Mouse (Mus musculus) gastrocnemius, adult 8-10 months (tissue): Measurements from ENCODE around the gene Ipo4. TPM values are rescaled to one million over a fixed set of nuclear protein-coding genes. Genes with fewer than 3 reads are reported as not detected.

Experiments used
- DNase-seq, 2 experiments: peaks; one replicate each; pipeline ENCODE4 v3.0.0; 2022; ENCODE audit warnings: low spot score in 2 of 2
- total RNA-seq, 4 experiments: library from RNA; stranded (reverse); gene quantifications; 2 replicates each; pipeline ENCODE4 v1.2.4; 2022

Gene Ipo4
- total RNA-seq, 4 experiments from 2014 or later = 80.2 to 99.8 (median 88.9) TPM

DNA sequence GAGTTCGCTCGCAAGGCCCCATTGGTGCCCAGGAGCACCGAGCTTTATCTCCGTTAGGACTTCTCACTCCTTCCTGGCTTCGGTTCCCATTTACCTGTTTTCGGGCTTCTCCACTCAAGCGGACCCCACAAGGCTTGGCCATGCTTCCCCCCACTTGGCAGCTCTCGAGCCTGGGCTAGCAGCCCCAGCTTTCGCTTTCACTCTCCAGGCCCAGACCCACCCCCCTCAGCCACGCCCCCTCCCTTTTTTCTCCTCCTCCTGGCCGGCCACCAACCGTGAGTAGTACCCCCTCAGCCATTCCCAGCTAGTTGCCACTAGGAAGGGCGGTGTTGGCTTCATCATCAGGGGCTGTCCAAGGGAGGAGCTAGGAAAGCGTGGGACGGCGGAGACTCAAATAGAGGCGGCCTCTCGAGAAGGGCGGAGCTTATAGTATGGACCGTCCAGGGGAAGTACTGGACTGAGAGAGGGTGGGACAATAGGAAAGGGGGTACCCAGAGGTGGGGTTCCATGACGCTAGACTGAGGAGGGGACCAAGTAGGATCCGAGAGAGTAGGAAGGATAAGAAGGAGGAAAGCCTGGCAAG is 44.9 kb downstream of the Ipo4 start, which contains the start of gene Psme2:
TSS of gene Psme2 (minus strand) at position 366 of the 583 bp plus-strand sequence.
- DNase-seq = peak; percentile 89 to 94

DNA sequence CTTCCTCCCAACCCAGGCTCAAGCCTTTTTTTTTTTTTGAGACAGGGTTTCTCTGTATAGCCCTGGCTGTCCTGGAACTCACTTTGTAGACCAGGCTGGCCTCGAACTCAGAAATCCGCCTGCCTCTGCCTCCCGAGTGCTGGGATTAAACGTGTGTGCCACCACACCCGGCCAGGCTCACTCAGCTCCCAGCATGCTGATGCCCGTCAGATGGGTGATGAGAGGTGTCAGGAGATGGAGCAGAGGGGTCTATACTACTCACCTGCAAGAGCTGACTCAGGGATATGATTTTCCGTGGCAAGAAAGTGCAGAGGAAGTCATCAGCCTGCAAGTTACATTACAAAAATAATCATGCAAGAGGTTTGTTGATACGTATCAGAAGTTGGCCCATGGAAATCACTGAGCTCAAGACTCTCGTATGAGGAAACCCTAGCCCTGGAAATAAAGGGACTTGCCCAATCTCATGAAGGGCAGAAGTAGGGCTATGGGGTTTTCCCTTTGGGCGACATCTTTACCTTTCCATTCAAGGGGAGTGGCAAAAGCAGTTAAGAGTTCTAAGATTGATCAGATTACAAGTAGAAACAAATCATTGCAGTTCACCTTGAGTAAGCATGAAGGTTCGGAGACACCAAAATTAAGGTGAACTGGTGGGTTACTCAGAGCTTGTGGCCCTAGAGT is 45.8 kb downstream of the Ipo4 start:
- DNase-seq = no peak

DNA sequence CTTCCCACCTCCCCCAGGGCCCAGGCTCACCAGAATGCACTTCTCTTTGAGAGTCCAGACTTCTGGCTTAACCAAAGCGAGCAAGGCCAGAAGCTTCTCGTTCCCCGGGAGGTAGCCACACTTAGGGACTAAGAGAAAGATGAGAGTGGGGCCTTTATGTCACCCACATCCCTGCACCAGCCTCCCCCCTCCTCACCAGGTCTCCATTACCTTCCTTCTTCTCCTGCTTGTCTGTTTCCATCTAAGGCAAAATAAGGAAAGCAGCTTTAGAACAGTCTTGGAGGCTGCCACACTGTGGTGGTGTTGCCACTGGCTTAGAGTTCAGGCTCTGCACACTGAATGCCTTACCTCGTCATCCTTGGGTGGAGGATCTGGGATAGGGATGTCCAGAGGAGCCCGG is 46.5 kb downstream of the Ipo4 start:
- no peak for DNase-seq

DNA sequence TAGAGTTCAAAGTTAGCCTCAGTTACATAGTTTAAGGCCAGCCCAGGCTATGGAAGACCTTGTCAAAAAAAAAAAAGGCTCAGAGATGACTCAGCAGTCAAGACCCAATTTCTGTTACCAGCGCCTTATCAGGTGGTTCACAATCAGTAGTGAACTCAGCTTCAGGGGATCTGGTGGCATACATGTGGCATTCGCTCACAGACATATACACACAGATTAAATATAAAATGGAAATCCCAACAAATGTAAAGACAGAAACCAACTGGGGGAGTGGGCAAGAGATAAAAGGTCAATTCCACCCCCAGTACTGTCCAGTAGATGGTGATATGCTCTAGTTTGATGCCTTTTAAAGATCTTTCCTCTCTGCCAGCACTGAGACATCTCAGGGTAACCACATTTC is 49.6 kb downstream of the Ipo4 start:
- DNase-seq = no peak

DNA sequence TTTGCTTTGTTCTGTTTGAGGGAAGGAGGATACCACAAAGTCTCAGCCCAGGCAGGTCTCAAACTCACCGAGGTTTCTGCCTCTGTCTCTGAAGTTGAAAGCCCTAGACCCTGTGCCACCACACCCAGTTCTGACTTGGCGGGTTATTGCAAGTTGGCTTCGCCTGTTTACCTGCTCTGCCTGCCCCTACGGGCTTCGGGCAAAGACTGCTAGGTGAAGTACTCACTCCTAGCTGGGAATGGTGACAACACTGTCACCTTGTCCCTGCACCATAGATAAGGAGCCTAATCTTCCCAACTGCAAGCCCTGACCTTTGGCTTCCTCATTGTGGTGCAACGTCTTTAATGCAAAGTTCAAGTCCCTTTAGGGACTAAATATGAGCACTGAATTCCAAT is 50.2 kb downstream of the Ipo4 start:
- DNase-seq = no peak

DNA sequence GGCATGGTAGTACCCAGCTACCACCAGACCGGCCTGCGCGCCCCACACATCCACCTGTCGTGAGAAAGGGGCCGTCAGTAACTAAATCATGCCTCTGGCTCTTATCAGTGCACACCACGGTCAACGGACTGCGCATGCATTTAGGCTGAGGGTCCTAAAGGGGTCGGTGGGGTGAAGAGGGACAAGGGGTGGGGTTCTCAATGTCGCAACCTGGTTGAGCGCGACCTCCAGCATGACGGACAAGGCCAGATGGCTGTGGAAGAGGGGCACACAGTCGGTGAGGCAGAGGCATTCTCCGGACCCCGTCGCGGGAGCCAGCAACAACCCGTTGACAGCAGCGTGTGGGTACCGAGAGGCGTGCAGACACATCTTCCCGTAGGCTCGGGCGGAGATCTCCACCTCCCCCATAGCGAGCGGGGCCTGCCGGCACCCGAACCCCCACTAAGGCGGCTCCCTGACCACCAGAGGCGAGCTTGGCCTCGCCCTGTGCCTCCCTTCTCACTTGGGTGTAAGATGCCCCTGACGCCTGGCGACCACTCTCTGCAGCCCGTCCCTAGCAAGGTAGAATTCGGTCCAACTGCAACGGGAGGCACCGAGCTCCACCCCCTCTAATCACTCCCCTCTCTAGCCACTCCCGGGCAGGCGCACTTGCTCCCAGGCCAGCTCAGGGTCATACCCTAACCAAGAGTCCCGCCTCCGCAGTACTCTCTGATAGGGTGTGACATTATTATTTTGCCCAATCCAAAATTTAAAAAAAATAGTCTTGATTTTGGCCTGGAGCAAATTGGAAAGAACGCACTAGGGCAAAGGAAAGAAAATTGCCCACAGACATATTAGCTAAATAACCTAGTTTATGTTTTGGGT is 50.8 kb downstream of the Ipo4 start, which contains the start of gene Emc9:
TSS of gene Emc9 (minus strand) at position 601 of the 864 bp plus-strand sequence.
- DNase-seq = peak; percentile 70 to 79

DNA sequence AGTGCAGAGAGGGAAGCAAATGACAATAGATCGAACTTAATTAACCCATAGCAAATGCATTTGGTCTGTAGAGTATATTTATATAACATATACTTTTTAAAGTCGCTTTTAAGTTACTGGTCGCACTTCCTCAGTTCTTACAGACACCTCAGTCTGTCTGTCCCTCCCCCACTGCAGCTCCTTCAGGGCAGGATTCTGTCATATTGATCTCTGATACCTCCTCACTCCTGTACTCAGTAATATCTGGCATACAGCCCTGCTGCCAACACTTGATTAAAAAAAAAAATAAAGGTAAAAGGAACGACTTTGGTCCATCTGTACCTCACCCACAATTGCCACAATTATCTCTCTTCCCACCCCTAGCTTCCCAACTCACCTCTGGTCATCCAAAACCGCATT is 51.5 kb downstream of the Ipo4 start:
- DNase-seq = no peak

DNA sequence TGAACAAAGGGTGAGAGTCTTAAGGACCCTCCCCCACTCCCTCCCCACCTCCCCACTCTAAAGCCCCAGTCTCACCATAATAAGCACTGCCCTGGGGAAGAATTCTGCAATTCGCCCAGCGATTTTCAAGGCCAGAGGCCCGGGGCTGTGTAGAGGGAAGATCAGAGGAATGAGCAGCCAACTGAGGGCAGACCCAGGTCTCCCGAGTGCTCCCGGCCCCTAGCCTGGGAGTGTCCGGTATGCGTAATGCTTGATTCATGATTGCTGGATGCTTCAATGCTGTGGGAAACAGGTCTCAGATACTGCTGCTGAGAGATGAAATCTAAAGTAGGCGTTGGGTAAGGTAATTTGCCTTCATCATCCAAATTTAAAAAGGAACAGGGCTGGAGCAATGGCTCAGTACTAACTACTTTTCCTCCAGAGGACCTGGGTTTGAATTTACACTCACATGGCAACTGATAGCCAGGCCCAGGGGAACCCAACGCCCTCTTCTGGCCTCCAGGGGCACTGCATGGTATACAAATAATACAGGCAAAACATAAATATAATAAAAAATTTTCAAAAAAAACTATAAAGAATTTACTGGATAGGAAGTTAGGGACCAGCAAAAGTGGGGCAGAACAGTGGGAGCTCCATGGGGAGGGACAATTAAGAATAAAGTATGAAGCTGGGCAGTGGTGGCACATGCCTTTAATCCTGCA is 53.6 kb downstream of the Ipo4 start:
- DNase-seq = no peak

DNA sequence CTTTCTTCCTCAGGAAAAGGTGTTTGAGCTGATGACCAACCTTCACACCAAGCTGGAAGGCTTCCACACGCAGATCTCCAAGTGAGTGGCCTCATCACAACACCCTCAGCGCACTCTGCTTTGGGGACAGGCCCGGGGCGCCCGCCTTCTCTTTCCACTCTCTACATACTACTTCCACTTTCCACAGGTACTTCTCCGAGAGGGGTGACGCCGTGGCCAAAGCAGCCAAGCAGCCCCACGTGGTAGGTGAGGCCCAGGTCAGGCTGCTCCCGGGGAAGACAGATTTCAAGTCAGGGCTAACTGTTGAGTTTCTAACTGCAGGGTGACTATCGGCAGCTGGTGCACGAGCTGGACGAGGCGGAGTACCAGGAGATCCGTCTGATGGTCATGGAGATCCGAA is 55.0 kb downstream of the Ipo4 start:
- no peak for DNase-seq

DNA sequence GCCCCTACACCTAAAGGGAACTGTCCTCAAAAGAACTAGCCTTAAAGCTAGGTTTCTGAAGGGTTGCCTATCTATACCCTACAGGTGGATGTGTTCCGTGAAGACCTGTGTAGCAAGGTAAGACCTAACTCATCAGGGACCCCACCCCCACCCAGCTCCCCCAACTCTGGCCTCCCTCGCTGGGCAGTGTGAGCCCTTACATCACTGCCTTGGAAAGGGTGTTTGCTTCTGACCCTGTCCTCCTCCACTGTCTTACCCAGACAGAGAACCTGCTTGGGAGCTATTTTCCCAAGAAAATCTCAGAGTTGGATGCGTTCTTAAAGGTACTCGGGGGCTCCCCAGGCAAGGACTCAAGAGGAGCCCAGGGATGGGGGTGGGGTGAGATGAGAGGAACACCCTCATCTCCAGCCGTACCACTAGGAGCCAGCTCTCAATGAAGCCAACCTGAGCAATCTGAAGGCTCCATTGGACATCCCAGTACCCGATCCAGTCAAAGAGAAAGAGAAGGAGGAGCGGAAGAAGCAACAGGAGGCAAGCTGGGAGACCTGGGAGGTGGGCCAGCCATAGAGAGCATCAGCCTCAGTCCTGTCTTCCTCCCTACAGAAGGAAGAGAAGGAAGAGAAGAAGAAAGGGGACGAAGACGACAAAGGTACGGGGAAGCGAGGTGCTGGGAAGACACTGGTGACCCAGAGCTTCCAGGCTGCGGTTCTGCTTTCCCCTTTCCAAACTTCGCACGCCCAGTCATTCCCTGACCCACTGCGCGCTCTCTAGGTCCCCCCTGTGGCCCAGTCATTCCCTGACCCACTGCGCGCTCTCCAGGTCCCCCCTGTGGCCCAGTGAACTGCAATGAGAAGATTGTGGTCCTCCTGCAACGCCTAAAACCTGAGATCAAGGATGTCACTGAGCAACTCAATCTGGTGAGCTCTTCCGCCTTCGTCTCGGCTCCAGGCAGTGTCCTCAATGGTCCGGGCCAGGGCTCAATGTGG is 56.0 kb downstream of the Ipo4 start:
- DNase-seq = no peak

DNA sequence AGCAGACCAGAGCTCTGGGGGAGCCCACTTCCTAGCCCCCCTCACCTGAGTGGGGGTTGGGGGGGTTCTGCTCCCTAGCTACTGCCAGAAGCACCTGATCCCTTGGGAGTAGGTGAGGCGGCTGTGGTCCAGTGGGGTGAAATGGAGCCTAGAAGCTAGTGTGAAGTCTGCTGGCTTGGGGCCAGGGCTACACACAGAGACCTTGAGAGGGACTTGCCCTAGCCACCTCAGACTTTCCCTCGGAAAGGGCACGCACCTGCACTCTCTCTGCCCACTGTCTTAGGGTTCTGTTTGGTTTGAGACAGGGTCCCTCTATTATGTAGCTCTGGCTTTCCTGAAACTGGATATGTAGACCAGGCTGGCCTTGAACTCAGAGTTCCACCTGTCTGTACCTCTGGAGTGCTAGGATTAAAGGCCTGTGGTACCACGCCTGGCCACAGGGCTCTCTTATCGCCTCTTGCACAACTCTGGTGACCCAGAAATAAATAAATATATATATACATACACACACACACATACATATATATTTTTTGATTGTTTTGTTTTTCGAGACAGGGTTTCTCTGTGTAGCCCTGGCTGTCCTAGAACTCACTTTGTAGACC is 57.0 kb downstream of the Ipo4 start:
- DNase-seq = peak; percentile 59 to 80

DNA sequence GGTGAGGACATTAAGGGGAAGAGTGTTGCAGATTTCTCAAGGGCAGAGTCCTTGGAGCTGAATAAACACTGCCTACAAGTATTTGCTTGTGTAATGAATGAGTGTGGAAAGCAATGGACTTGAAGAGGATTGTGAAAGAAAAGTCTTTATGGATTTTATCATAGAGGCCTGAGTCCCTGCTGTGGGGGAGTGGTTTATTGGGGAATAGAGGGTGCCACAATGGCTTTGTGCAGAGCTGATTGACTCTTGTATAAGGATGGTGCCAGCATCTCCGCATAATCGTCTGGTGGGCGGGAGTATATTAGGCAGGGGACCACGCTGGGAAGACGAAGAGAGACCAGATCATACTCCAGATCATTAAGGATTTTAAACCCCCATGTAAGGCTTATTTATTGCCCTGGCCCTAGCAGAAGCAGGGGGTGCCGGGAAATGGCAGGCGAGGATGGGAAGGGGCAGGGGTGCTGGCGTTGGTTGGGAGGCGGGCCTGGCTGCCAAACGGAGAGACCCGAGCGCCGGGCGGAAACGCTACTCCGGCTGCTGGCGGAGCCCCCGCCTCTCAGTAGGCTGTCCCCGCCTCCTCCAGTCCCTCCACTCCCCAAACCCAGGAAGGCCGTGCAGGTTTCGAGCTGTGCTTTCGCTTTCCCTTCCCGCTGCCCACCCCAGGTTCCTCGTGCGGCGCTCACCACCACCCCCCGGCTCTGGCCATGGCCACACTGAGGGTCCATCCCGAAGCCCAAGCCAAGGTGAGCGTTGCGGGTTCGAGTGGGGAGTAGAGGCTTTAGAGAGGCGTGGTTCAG is 57.7 kb downstream of the Ipo4 start, which contains the start of gene Psme1:
TSS of gene Psme1 (plus strand) at position 253 of the 797 bp plus-strand sequence.
- peak; percentile 64 to 66 for DNase-seq

DNA sequence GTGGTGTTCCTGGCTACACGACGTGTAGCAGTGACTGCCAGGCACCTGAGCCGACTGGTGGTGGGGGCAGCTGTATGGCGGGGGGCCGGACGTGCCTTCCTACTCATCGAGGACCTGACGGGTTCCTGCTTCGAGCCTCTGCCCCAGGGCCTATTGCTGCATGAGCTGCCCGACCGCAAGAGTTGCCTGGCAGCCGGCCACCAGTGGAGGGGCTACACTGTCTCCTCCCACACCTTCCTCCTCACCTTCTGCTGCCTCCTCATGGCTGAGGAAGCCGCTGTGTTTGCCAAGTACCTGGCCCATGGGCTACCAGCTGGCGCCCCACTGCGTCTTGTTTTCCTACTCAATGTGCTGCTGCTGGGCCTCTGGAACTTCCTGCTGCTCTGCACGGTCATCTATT is 59.4 kb downstream of the Ipo4 start:
- peak; percentile 30 to 57 for DNase-seq

DNA sequence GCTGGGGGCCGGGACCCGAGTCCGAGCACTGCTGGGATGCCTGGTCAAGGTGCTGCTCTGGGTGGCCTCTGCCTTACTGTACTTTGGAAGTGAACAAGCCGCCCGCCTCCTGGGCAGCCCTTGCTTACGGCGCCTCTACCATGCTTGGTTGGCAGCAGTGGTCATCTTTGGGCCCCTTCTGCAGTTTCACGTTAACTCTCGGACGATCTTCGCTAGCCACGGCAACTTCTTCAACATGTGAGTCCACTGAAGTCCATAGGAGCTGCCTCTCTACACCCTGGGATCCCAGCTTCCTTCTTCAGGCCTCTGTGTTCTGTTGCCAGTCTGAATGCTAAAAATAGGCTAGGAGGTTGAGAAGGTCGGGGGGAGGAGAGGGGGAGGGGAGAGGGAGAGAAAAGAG is 60.0 kb downstream of the Ipo4 start:
- DNase-seq = no peak

Other genes with a start within 250 kb of the Ipo4 start
- 10 to 100 TPM; 22.2 to 45.2 (median 34.7) TPM for gene Dhrs4, start 157.2 kb downstream of the Ipo4 start, total RNA-seq
- under 1 TPM; 0.38 to 0.40 (median 0.39) TPM for gene Carmil3, start 145.3 kb downstream of the Ipo4 start, total RNA-seq
- gene Cpne6, start 125.5 kb downstream of the Ipo4 start, total RNA-seq = not detected
- gene Nrl, start 111.0 kb downstream of the Ipo4 start, total RNA-seq = not detected
- gene Pck2, start 95.7 kb downstream of the Ipo4 start, total RNA-seq = 1 to 10 TPM; 2.0 to 3.7 (median 2.5) TPM
- 100 to 1,000 TPM; 135 to 147 (median 143) TPM for gene Dcaf11, start 76.0 kb downstream of the Ipo4 start, total RNA-seq
- gene A730061H03Rik, start 75.6 kb downstream of the Ipo4 start, total RNA-seq = not detected
- gene Fitm1, start 60.3 kb downstream of the Ipo4 start, total RNA-seq = 100 to 1,000 TPM; 275 to 317 (median 288) TPM
- gene Psme1, start 57.8 kb downstream of the Ipo4 start, total RNA-seq = 10 to 100 TPM; 63.4 to 78.7 (median 78.0) TPM
- gene Emc9, start 50.7 kb downstream of the Ipo4 start, total RNA-seq = 10 to 100 TPM; 30.6 to 41.6 (median 37.6) TPM
- 10 to 100 TPM; 50.9 to 72.8 (median 62.7) TPM for gene Psme2, start 44.8 kb downstream of the Ipo4 start, total RNA-seq
- gene Rnf31, start 44.2 kb downstream of the Ipo4 start, total RNA-seq = 10 to 100 TPM; 14.8 to 18.7 (median 16.6) TPM
- 1 to 10 TPM; 2.4 to 3.0 (median 2.5) TPM for gene Irf9, start 32.4 kb downstream of the Ipo4 start, total RNA-seq
- not detected for gene Rec8, start 17.9 kb downstream of the Ipo4 start, total RNA-seq
- 1 to 10 TPM in 3 of 4 experiments, under 1 TPM in 1; 0.67 to 1.6 (median 1.5) TPM for gene Gm49378, start 1.9 kb upstream of the Ipo4 start, total RNA-seq
- 10 to 100 TPM; 15.6 to 18.3 (median 17.1) TPM for gene Tm9sf1, start 7.8 kb upstream of the Ipo4 start, total RNA-seq
- gene Tssk4, start 14.2 kb upstream of the Ipo4 start, total RNA-seq = under 1 TPM in 2 of 4 experiments, not detected in 2; 0.22 to 0.29 TPM
- gene Mdp1, start 24.6 kb upstream of the Ipo4 start, total RNA-seq = 10 to 100 TPM; 18.0 to 23.1 (median 20.7) TPM
- 1 to 10 TPM; 1.6 to 2.4 (median 1.8) TPM for gene Gmpr2, start 36.0 kb upstream of the Ipo4 start, total RNA-seq
- 100 to 1,000 TPM; 192 to 208 (median 201) TPM for gene Nedd8, start 36.2 kb upstream of the Ipo4 start, total RNA-seq
- gene Tinf2, start 45.9 kb upstream of the Ipo4 start, total RNA-seq = 10 to 100 TPM; 13.0 to 17.4 (median 14.6) TPM
- under 1 TPM in 3 of 4 experiments, not detected in 1; 0.09 to 0.12 (median 0.11) TPM for gene Tgm1, start 78.0 kb upstream of the Ipo4 start, total RNA-seq
- gene Rabggta, start 86.3 kb upstream of the Ipo4 start, total RNA-seq = 10 to 100 TPM in 2 of 4 experiments, 1 to 10 TPM in 2; 9.4 to 13.2 (median 11.0) TPM
- gene Dhrs1, start 109.7 kb upstream of the Ipo4 start, total RNA-seq = 10 to 100 TPM; 26.4 to 37.6 (median 31.6) TPM
- 10 to 100 TPM in 2 of 4 experiments, 1 to 10 TPM in 2; 9.4 to 14.8 (median 10.1) TPM for gene Nop9, start 109.7 kb upstream of the Ipo4 start, total RNA-seq
- gene Cideb, start 122.5 kb upstream of the Ipo4 start, total RNA-seq = not detected
- gene Ltb4r2, start 125.5 kb upstream of the Ipo4 start, total RNA-seq = not detected
- gene Ltb4r1, start 130.0 kb upstream of the Ipo4 start, total RNA-seq = under 1 TPM in 1 of 4 experiments, not detected in 3; 0.27 TPM
- 1 to 10 TPM; 3.4 to 7.1 (median 3.6) TPM for gene Adcy4, start 148.1 kb upstream of the Ipo4 start, total RNA-seq
- gene Ripk3, start 152.9 kb upstream of the Ipo4 start, total RNA-seq = 1 to 10 TPM in 3 of 4 experiments, not detected in 1; 1.0 to 1.3 (median 1.3) TPM
- 1 to 10 TPM; 1.9 to 3.3 (median 2.5) TPM for gene Nfatc4, start 187.2 kb upstream of the Ipo4 start, total RNA-seq
- gene Nynrin, start 218.1 kb upstream of the Ipo4 start, total RNA-seq = 1 to 10 TPM; 1.2 to 3.6 (median 1.9) TPM
- not detected for gene Cbln3, start 248.4 kb upstream of the Ipo4 start, total RNA-seq
- gene Khnyn, start 249.0 kb upstream of the Ipo4 start, total RNA-seq = 1 to 10 TPM; 4.4 to 6.3 (median 4.9) TPM